Mouse (Mus musculus): ENCODE data around the gene Golm1. TPM values are rescaled to one million over a fixed set of nuclear protein-coding genes. Genes with fewer than 3 reads are reported as not detected.

Golm1 gene
- total RNA-seq, 2 experiments from 2014 or later = 18.2 to 22.9 TPM

DNA sequence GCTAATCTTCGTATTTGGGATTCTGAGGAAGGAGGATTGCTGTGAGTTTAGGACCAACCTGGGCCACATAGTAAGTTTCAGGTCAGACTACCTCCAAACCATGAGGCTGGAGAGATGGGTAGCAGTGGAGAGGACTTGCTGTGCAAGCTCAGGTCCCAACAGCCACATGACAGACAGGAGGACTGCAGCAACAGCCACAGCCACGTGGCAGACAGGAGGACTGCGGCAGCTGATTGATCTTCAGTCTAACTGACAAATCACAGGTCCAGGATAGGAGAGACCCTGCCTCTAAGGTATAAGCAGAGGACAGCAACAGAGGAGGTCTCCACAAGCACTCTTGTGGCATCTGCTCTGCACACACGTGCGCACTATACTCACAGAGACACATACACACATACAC, 17.8 kb downstream of the Golm1 start:
- TF ChIP-seq CTCF (IDR thresholded peaks at IDR 0.05) = no peak
- H3K27ac ChIP-seq = no peak overlapping the region
- intact Hi-C loops (cut with DNase I) = no loop called here
- H3K4me3 ChIP-seq = no peak overlapping the region
- DNase-seq (ENCODE audit: extremely low spot score in 1 of 2, low spot score in 2 of 2) = no peak

DNA sequence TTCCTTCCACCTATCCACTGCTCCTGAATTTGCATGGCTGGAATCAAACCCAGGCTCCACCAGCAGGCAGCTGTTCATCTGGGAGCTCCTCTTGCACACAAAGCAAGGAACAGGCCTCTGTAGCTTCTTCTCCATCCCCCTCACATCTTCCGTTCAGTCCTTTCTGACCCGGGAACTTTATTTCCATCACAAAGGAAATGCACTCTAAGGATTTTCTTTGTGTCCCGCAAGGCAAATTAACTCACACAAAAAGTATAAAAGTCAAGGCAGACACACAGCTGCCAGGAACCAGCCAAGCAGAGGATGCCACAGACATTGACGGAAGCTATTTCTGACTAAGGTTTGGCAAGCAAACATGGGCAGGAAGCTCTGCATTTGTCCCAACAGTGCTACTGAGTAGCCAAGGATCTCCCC, 18.6 kb downstream of the Golm1 start:
- intact Hi-C loops (cut with DNase I) = no loop called here
- peak overlapping the region; percentile 11; the same call in 1 of the 2 replicates for H3K27ac ChIP-seq
- H3K4me3 ChIP-seq = no peak overlapping the region
- no peak for TF ChIP-seq CTCF (IDR thresholded peaks at IDR 0.05)
- no peak for DNase-seq (ENCODE audit: extremely low spot score in 1 of 2, low spot score in 2 of 2)

DNA sequence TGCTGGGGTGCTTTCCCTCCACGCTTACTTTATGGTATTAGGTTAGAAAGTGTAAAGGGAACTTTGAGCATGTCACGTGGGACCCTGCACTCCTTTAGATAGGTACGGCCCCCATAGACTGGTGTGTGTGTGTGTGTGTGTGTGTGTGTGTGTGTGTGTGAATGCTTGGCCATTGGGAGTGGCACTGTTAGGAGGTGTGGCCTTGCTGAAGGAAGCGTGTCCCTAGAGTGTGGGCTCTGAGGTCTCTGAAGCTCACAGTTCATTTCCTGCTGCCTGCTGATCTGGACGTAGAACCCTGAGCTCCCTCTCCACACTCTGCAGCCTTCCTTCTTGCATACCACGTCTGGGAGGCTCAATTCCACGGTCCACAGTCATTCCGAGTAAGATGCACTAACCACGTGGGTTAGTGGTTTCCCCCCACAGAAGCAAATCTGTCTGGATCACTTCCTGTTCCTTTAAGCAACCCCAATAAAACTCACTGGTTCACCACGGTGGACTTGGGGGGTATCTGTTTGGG, 19.2 kb downstream of the Golm1 start:
- TF ChIP-seq CTCF (IDR thresholded peaks at IDR 0.05) = no peak
- Histone ChIP-seq H3K27ac (no peak overlapping the region), H3K4me3 (no peak overlapping the region)
- intact Hi-C loops (cut with DNase I) = no loop called here
- no peak for DNase-seq (ENCODE audit: extremely low spot score in 1 of 2, low spot score in 2 of 2)

DNA sequence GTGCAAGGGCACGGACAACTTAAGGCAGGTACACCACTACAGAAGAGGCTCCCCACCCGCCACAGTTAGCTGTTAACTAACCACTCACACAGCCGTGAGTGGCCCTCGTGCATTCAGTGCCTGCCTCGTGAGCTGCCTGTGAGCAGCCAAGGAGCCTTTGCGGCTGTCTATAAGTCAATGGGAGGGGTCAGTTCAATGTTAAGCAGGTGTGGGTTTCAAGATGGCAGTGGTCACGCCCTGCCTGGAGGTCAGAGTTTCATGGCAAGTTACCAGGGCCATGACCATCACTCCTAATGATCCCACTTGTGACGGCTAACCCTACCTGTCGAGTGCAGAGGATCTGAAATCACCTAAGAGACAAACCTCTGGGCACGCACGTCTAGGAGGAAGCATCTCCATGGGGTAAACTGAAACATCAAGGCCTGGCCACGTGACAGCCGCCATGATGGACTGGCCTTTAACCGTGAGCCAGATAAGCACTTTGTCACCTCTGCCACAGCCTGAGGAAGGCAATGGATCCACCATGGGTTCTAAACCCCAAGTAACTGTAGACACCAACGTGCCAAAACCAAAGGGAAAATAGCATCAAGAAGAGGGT, 19.8 kb downstream of the Golm1 start:
- intact Hi-C loops (cut with DNase I) = no loop called here
- no peak for DNase-seq (ENCODE audit: extremely low spot score in 1 of 2, low spot score in 2 of 2)
- no peak for TF ChIP-seq CTCF (IDR thresholded peaks at IDR 0.05)
- Histone ChIP-seq H3K27ac (no peak overlapping the region), H3K4me3 (no peak overlapping the region)

DNA sequence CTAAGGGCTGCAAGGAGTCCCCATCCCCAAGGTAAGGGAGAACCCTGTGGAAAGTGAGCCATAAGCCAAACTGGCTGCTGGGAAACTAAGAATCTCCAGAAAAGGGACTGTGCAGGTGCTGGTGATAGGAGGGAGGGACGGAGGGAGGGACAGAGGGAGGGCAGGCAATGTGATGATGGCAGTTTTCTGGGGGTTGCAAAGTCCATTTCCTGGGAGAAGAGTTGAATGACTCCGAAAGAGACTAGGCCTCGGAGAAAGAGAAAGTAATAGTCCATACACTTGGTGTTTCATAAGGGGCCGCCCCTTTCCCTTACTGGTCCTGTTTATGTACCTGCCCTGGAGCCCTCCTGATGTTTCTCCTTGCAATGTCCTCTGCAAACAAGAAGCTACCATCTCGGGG, 21.1 kb downstream of the Golm1 start:
- TF ChIP-seq CTCF (IDR thresholded peaks at IDR 0.05) = no peak
- H3K27ac ChIP-seq = no peak overlapping the region
- DNase-seq (ENCODE audit: extremely low spot score in 1 of 2, low spot score in 2 of 2) = no peak
- intact Hi-C loops (cut with DNase I) = no loop called here
- H3K4me3 ChIP-seq = no peak overlapping the region

DNA sequence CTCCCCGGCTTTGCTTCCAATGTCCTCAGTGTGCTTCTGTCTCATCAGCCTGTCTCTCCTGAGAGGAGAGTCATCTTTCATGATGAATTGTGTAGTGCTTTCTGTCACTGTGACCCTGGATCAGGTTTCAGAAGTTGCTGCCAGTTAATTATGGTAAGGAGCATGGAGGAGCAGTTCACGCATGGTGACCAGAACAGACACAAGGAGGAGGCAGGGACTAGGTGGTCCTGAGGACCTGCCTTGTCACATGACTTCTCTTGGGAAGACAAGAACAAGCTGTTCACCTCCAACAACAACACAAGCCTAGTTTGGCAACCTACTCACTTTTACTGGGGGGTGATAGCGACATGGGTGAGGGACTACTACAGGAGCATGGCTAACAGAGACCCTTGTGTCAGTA, 22.5 kb downstream of the Golm1 start:
- no peak for DNase-seq (ENCODE audit: extremely low spot score in 1 of 2, low spot score in 2 of 2)
- no peak for TF ChIP-seq CTCF (IDR thresholded peaks at IDR 0.05)
- H3K4me3 ChIP-seq = no peak overlapping the region
- intact Hi-C loops (cut with DNase I) = no loop called here
- H3K27ac ChIP-seq = no peak overlapping the region

DNA sequence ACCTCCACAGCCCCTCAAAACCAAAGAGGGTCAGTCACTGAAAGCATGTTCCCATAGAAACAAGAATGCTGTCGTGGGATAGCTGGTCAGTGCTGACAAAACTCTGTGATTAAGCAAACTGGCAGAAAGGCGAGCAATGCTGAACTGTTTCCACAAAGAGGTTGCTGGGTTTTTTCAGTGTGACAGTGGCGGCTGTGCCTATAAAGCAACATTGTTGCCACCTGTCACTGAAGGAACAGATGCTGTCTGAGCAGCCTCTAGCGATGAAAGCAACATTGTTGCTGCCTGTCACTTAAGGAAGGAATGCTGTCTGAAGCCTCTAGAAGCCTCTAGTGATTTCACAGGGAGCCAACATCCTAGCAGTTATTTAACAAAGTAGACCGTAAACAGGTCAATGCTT, 23.0 kb downstream of the Golm1 start:
- intact Hi-C loops (cut with DNase I) = no loop called here
- Histone ChIP-seq H3K27ac (no peak overlapping the region), H3K4me3 (no peak overlapping the region)
- no peak for DNase-seq (ENCODE audit: extremely low spot score in 1 of 2, low spot score in 2 of 2)
- no peak for TF ChIP-seq CTCF (IDR thresholded peaks at IDR 0.05)

DNA sequence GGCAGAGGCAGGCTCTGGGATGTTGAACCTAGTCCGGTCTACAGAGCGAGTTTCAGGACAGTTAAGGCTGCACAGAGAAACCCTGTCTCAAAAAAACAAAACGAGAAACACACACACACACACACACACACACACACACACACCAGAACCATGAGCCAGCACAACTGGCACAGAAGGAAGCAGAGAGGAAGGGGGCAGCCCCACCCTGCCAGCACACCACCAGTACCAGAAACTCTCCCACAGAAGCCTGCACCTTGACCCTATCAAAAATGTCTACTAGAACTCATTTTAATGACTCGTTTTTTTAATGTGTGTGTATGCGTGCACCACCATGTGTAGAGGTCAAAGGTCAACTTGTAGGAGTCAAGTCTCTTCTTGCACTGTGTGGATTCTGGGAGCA, 25.8 kb downstream of the Golm1 start:
- H3K4me3 ChIP-seq = no peak overlapping the region
- DNase-seq (ENCODE audit: extremely low spot score in 1 of 2, low spot score in 2 of 2) = no peak
- no peak for TF ChIP-seq CTCF (IDR thresholded peaks at IDR 0.05)
- intact Hi-C loops (cut with DNase I) = no loop called here
- no peak overlapping the region for H3K27ac ChIP-seq

DNA sequence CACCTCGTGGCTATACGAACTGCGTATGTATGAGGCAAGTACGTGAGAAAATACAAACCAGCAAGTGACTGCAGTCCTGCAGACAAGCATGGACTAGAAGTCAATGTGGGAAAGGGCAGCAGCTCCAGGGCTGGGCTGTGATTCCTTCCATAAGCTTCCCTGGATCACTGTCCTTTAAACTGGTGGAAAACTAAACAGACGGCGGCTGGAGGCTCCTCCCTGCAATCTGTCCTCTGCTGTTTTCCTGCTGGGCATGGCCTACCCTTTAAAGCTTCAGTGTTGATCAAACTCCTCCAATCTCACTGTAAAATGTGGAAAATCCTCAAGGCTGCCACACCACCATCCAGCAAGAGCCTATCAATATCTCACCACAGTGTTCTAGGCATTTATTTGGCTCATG, 27.0 kb downstream of the Golm1 start:
- H3K4me3 ChIP-seq = no peak overlapping the region
- intact Hi-C loops (cut with DNase I) = no loop called here
- no peak for TF ChIP-seq CTCF (IDR thresholded peaks at IDR 0.05)
- DNase-seq (ENCODE audit: extremely low spot score in 1 of 2, low spot score in 2 of 2) = no peak
- no peak overlapping the region for H3K27ac ChIP-seq

DNA sequence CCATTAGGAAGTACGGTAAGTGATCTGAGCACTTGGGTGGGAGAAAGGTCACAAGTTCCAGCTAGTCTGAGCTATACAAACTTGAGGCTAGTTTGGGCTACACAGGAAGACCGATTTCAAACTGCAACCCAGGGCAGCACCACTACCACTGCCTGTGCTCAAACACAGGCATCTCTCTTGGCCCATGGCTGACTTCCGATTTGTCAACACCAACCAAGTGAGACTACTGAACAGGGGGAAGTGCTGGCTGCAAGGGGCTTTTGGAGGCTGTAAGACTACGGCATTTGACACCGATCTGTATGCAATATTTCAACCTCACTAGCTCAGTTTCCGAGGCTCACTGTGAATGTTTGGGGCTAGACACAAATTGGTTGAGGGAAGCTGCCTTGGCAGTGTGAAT, 28.1 kb downstream of the Golm1 start:
- H3K27ac ChIP-seq = no peak overlapping the region
- DNase-seq (ENCODE audit: extremely low spot score in 1 of 2, low spot score in 2 of 2) = no peak
- no peak overlapping the region for H3K4me3 ChIP-seq

DNA sequence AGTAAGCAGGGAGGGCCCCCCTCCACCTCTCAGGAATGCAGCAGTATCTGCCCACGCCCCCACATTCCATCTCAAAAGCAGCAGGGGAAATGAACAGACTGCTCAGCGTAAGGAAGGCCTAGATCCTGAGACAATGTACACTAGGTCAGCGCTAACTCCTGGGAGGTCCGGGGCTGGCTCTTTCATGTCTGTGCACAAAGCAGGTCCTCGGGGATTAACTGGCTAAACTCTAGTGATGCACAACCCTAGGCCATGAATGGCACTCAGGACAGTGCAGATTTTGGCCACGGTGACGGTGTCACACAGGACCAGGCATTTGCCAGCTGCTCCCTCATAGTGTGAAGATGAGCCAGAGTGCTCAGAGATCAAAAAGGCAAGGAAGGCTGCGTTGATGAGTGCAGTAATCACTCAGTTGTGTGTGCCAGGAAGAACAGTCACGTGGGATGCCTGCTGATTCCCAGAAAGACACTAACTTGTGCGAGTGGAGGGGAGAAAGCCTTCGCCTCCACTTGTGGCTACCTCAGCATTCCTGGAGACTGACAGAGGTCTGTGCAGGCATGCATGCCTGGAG, 28.9 kb downstream of the Golm1 start:
- intact Hi-C loops (cut with DNase I) = no loop called here
- H3K27ac ChIP-seq = no peak overlapping the region
- no peak for TF ChIP-seq CTCF (IDR thresholded peaks at IDR 0.05)

More for the DNA sequence above, 28.1 kb downstream of the Golm1 start:
- TF ChIP-seq CTCF (IDR thresholded peaks at IDR 0.05) = no peak
- intact Hi-C loops (cut with DNase I) = no loop called here

DNA sequence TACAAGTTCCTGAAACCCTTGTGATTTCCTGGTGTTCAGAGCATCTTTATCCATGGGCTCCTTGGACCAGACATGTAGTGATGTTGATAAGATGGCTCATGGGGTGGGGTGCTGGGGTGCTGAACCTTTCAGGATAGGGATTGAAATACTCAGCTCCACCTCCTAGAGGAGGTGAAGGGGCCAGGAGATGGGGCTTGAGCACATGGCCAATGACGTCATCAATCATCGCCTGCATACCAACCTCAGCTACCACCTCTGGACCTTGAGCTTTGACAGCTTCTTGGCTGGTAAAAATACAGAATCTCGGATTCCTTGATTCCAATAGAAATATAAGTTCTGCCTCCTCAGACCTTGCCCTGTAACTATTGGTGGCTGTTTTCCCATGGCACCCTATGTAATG, 30.1 kb downstream of the Golm1 start:
- Histone ChIP-seq H3K4me3 (no peak overlapping the region), H3K27ac (no peak overlapping the region)
- TF ChIP-seq CTCF (IDR thresholded peaks at IDR 0.05) = no peak
- no peak for DNase-seq (ENCODE audit: extremely low spot score in 1 of 2, low spot score in 2 of 2)
- intact Hi-C loops (cut with DNase I) = no loop called here

More for the DNA sequence above, 28.9 kb downstream of the Golm1 start:
- DNase-seq (ENCODE audit: extremely low spot score in 1 of 2, low spot score in 2 of 2) = no peak
- no peak overlapping the region for H3K4me3 ChIP-seq

DNA sequence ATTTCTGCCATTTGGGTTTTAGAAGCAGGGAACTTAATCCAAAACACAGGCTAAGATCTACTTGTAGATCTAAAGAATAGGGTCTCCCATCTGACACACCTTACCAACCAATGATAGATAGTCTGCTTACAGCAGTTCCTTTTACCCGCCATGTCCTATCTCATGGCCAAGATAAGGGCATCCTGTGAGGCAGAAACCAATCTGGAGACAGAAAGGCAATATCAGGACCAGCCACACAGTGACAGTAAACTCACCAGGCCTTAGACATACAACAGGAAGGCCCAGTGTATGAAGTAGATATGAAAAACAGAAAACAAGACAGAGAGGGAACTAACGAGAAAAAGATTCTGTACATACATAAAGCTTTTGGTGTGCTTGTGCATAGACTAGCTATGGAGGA, 32.8 kb downstream of the Golm1 start:
- Histone ChIP-seq H3K27ac (no peak overlapping the region), H3K4me3 (no peak overlapping the region)
- no peak for TF ChIP-seq CTCF (IDR thresholded peaks at IDR 0.05)
- intact Hi-C loops (cut with DNase I) = no loop called here
- DNase-seq (ENCODE audit: extremely low spot score in 1 of 2, low spot score in 2 of 2) = no peak
